In genomic region chr12:59105914-59106313, GRCm38 (mm10) we compare ENCODE assay signal across 32 mouse cellular contexts. TPM values are rescaled to one million over a fixed set of nuclear protein-coding genes. Genes with fewer than 3 reads are reported as not detected.
DNase-seq lines count a peak whose midpoint lies in the region; ATAC-seq and TF ChIP-seq lines count a peak whose summit lies in the region.
"Had no signal": no experiment of that assay in that cellular context is flagged by ENCODE, and none has a peak within 500 bp of the region (broad histone marks: within the 10 kb centered on the region; RNA-seq: fewer than 3 reads in every experiment).

No protein-coding gene starts in this region.

- no peak for TF ChIP-seq CTCF in liver, adult 2 months (IDR thresholded peaks at IDR 0.05; ENCODE audit: low read depth, low read length)
- no peak for TF ChIP-seq CTCF in liver, postnatal 0 days (IDR thresholded peaks at IDR 0.05; ENCODE audit: low read depth)

- 84% methylated on average over 6 of the region's 6 CpGs for WGBS in heart, embryonic 10.5 days
- 18% methylated on average over 6 of the region's 6 CpGs for WGBS in liver, adult 2 months
- 67% methylated on average over 6 of the region's 6 CpGs for WGBS in liver, embryonic 12.5 days (ENCODE audit: insufficient replicate concordance)
- WGBS in liver, postnatal 0 days (ENCODE audit: insufficient replicate concordance) = 49% methylated on average over 6 of the region's 6 CpGs

- H3K27ac ChIP-seq in heart, embryonic 10.5 days = no peak overlapping the region
- peak overlapping the region; percentile 66 for H3K27ac ChIP-seq in liver, adult 2 months (replicated peaks; ENCODE audit: insufficient read depth, low read depth, low read length)
- no peak overlapping the region for H3K27ac ChIP-seq in liver, embryonic 12.5 days
- H3K27ac ChIP-seq in liver, postnatal 0 days (ENCODE audit: low read depth) = peak overlapping the region; percentile 61
- H3K27ac ChIP-seq: embryonic facial prominence, embryonic 13.5 days; forebrain, embryonic 13.5 days; hindbrain, embryonic 10.5 days; kidney, postnatal 0 days; left cerebral cortex, adult 2 months; midbrain, embryonic 10.5 days; neural tube, embryonic 13.5 days had no signal

- ATAC-seq in liver, embryonic 12.5 days = no peak
- ATAC-seq in liver, postnatal 0 days = peak; percentile 99
- no peak for ATAC-seq in frontal cortex, adult (ENCODE audit: low TSS enrichment)
- ATAC-seq: activated CD4-positive, CD25-positive, alpha-beta regulatory T cell, adult 4 months; forebrain, embryonic 13.5 days; hindbrain, embryonic 16.5 days; midbrain, embryonic 16.5 days had no signal

- no peak overlapping the region for H3K4me3 ChIP-seq in heart, embryonic 10.5 days
- no peak overlapping the region; the same call in 1 of the 2 replicates for H3K4me3 ChIP-seq in liver, adult 2 months (ENCODE audit: insufficient read depth, low read depth, low read length)
- no peak overlapping the region for H3K4me3 ChIP-seq in liver, embryonic 12.5 days
- no peak overlapping the region for H3K4me3 ChIP-seq in liver, postnatal 0 days (ENCODE audit: low read depth, low read length)
- H3K4me3 ChIP-seq: embryonic facial prominence, embryonic 13.5 days; erythroblast, embryonic 14.5 days; forebrain, embryonic 13.5 days; heart, embryonic 12.5 days; hindbrain, embryonic 10.5 days; left cerebral cortex, adult 2 months; midbrain, embryonic 10.5 days; myocyte; neural tube, embryonic 13.5 days had no signal

- H3K4me1 ChIP-seq in heart, embryonic 10.5 days = no peaks in the 10 kb centered on the region
- peaks cover 16% of the 10 kb centered on the region for H3K4me1 ChIP-seq in liver, adult 2 months (ENCODE audit: control insufficient read depth, insufficient read depth, low read length)
- H3K4me1 ChIP-seq in liver, embryonic 12.5 days = no peaks in the 10 kb centered on the region
- 0 out of 2 replicates have a peak, but pooled peaks cover 2% of the 10 kb centered on the region for H3K4me1 ChIP-seq in liver, postnatal 0 days (ENCODE audit: insufficient read depth)
- H3K4me1 ChIP-seq: embryonic facial prominence, embryonic 13.5 days; forebrain, embryonic 13.5 days; heart, embryonic 12.5 days; hindbrain, embryonic 10.5 days; midbrain, embryonic 10.5 days; neural tube, embryonic 13.5 days had no signal

- no peaks in the 10 kb centered on the region for H3K27me3 ChIP-seq in heart, embryonic 10.5 days (ENCODE audit: insufficient read depth, poor library complexity, severe bottlenecking)
- no peaks in the 10 kb centered on the region for H3K27me3 ChIP-seq in liver, adult 2 months (ENCODE audit: control insufficient read depth, insufficient read depth, low read length)
- no peaks in the 10 kb centered on the region for H3K27me3 ChIP-seq in liver, embryonic 12.5 days (replicated peaks)
- H3K27me3 ChIP-seq in liver, postnatal 0 days (ENCODE audit: insufficient read depth, low read length) = no peaks in the 10 kb centered on the region
- H3K27me3 ChIP-seq: embryonic facial prominence, embryonic 13.5 days; forebrain, embryonic 13.5 days; heart, embryonic 12.5 days; neural tube, embryonic 13.5 days had no signal

- H3K9me3 ChIP-seq in heart, embryonic 10.5 days = no peaks in the 10 kb centered on the region
- H3K9me3 ChIP-seq in liver, embryonic 12.5 days (replicated peaks) = no peaks in the 10 kb centered on the region
- no peaks in the 10 kb centered on the region for H3K9me3 ChIP-seq in liver, postnatal 0 days (ENCODE audit: low read length)
- H3K9me3 ChIP-seq: embryonic facial prominence, embryonic 13.5 days; forebrain, embryonic 13.5 days; heart, embryonic 12.5 days; hindbrain, embryonic 10.5 days; midbrain, embryonic 10.5 days; neural tube, embryonic 13.5 days had no signal

- H3K79me2 ChIP-seq in liver, adult 2 months (ENCODE audit: control insufficient read depth, insufficient read depth, low read length) = peaks cover 14% of the 10 kb centered on the region; the same call in 1 of the 2 replicates

- H3K36me3 ChIP-seq in heart, embryonic 10.5 days = no peaks in the 10 kb centered on the region
- H3K36me3 ChIP-seq in liver, adult 2 months (ENCODE audit: control insufficient read depth, insufficient read depth, low read length) = peaks cover 41% of the 10 kb centered on the region
- H3K36me3 ChIP-seq in liver, embryonic 12.5 days = no peaks in the 10 kb centered on the region
- H3K36me3 ChIP-seq in liver, postnatal 0 days (replicated peaks; ENCODE audit: insufficient read depth, low read length) = peaks cover 3% of the 10 kb centered on the region; the same call in 1 of the 2 replicates
- H3K36me3 ChIP-seq: embryonic facial prominence, embryonic 13.5 days; heart, embryonic 12.5 days; hindbrain, embryonic 10.5 days; midbrain, embryonic 10.5 days; neural tube, embryonic 13.5 days had no signal

- no peak overlapping the region; the same call in 1 of the 2 replicates for H3K9ac ChIP-seq in liver, adult 2 months (ENCODE audit: low read depth, low read length)
- no peak overlapping the region for H3K9ac ChIP-seq in liver, embryonic 12.5 days
- H3K9ac ChIP-seq in liver, postnatal 0 days (replicated peaks) = no peak overlapping the region
- H3K9ac ChIP-seq: embryonic facial prominence, embryonic 13.5 days; forebrain, embryonic 13.5 days; heart, embryonic 12.5 days; neural tube, embryonic 13.5 days had no signal

- no peak for TF ChIP-seq POLR2A in liver, adult 2 months (IDR thresholded peaks at IDR 0.05; ENCODE audit: extremely low read depth, insufficient read depth, low read length)

- no peak overlapping the region for H3K4me2 ChIP-seq in liver, embryonic 12.5 days
- H3K4me2 ChIP-seq in liver, postnatal 0 days (ENCODE audit: low read depth, low read length) = 0 out of 2 replicates have a peak overlapping the region, but pooled peaks have one; percentile 18
- H3K4me2 ChIP-seq: embryonic facial prominence, embryonic 13.5 days; forebrain, embryonic 13.5 days; heart, embryonic 12.5 days; neural tube, embryonic 13.5 days had no signal

- peak; percentile 72 for TF ChIP-seq EP300 in liver, postnatal 0 days (IDR thresholded peaks at IDR 0.05; ENCODE audit: low read depth)

- DNase-seq in heart, embryonic 10.5 days (ENCODE audit: low spot score) = peak; percentile 33
- DNase-seq in heart, adult 8-10 months (ENCODE audit: low spot score) = no peak
- DNase-seq in liver, adult 2 months (ENCODE audit: extremely low read depth, low read depth, low spot score) = peak; percentile 99
- peak; percentile 45 for DNase-seq in kidney, postnatal 14 days
- peak; percentile 27 for DNase-seq in liver, postnatal 0 days
- DNase-seq in retina, embryonic 14.5 days (ENCODE audit: low spot score) = no peak
- DNase-seq: adrenal gland, postnatal 10 days; cerebellum, adult 2 months; cerebellum, postnatal 25 days; embryo, embryonic 11 days; heart, postnatal 10 days; left cerebral cortex, postnatal 4 days; lung, adult 18-20 months; lung, postnatal 10 days; right cerebral cortex, adult 18-20 months; right cerebral cortex, postnatal 4 days; thymus, adult 2 months had no signal

RNA-seq across cellular contexts. Expression of gene Mia2, which starts 10.3 kb away (rescaled TPM):
- polyA plus RNA-seq in heart, embryonic 10.5 days (2016; fragmentation: Nextera tagmentation; extraction: Ambion mirVana) = 38.0 and 50.8 TPM in 2 replicates
- 100 to 1,000 TPM in 2 of 4 experiments, 10 to 100 TPM in 2; 93.4 to 113 (median 106) TPM for total RNA-seq in heart, adult 8-10 months (2022)
- 223 and 268 TPM in 2 replicates for total RNA-seq in liver, adult 2 months (2014; rRNA removed)
- polyA plus RNA-seq in liver, adult 2 months (2012; rRNA removed) = 87.2 and 94.7 TPM in 2 replicates
- polyA plus RNA-seq in liver, embryonic 12.5 days (2016; fragmentation: Nextera tagmentation; extraction: Ambion mirVana) = 52.6 and 59.3 TPM in 2 replicates
- 74.3 and 75.2 TPM in 2 replicates for polyA plus RNA-seq in liver, postnatal 0 days (2015; fragmentation: Nextera tagmentation; extraction: Ambion mirVana)

RNA-seq across cellular contexts. Expression of gene Pnn, which starts 39.2 kb away (rescaled TPM):
- polyA plus RNA-seq in heart, embryonic 10.5 days (2016; fragmentation: Nextera tagmentation; extraction: Ambion mirVana) = 76.5 and 89.5 TPM in 2 replicates
- 10 to 100 TPM; 18.8 to 35.6 (median 25.9) TPM for total RNA-seq in heart, adult 8-10 months (2022)
- total RNA-seq in liver, adult 2 months (2014; rRNA removed) = 7.3 and 9.9 TPM in 2 replicates
- 4.7 and 8.6 TPM in 2 replicates for polyA plus RNA-seq in liver, adult 2 months (2012; rRNA removed)
- 68.6 and 69.4 TPM in 2 replicates for polyA plus RNA-seq in liver, embryonic 12.5 days (2016; fragmentation: Nextera tagmentation; extraction: Ambion mirVana)
- polyA plus RNA-seq in liver, postnatal 0 days (2015; fragmentation: Nextera tagmentation; extraction: Ambion mirVana) = 22.1 and 28.9 TPM in 2 replicates

RNA-seq across cellular contexts. Expression of gene Trappc6b, which starts 44.6 kb away (rescaled TPM):
- polyA plus RNA-seq in heart, embryonic 10.5 days (2016; fragmentation: Nextera tagmentation; extraction: Ambion mirVana) = 75.5 and 82.4 TPM in 2 replicates
- total RNA-seq in heart, adult 8-10 months (2022) = 10 to 100 TPM; 57.6 to 75.2 (median 68.7) TPM
- 34.2 and 37.6 TPM in 2 replicates for total RNA-seq in liver, adult 2 months (2014; rRNA removed)
- polyA plus RNA-seq in liver, adult 2 months (2012; rRNA removed) = 63.9 and 68.0 TPM in 2 replicates
- polyA plus RNA-seq in liver, embryonic 12.5 days (2016; fragmentation: Nextera tagmentation; extraction: Ambion mirVana) = 54.4 and 55.3 TPM in 2 replicates
- 49.6 and 50.7 TPM in 2 replicates for polyA plus RNA-seq in liver, postnatal 0 days (2015; fragmentation: Nextera tagmentation; extraction: Ambion mirVana)

Comparison
In these comparisons a context has a peak if more than half of its experiments do, and no peak if none do; other contexts are left out.
1. DNase-seq: peak in heart, embryonic 10.5 days (single experiment), liver, adult 2 months (single experiment), kidney, postnatal 14 days (single experiment) and liver, postnatal 0 days (single experiment); none in heart, adult 8-10 months (single experiment) and retina, embryonic 14.5 days (single experiment).
2. H3K27ac ChIP-seq: peak in liver, adult 2 months (single experiment) and liver, postnatal 0 days (single experiment); none in heart, embryonic 10.5 days (single experiment) and liver, embryonic 12.5 days (single experiment).